Mouse (Mus musculus) v-Abl transformed pro-B cells (cell line): ENCODE results near the gene Wdr54.

Experiments used
- in situ Hi-C, 2 experiments: fragments of 400-800 bp; cut with MboI; formaldehyde crosslinking; loops; one replicate each; pipeline ENCODE4 v1.15.1; 2025; ENCODE audit not compliant: unreplicated experiment in 2 of 2

Wdr54 gene

DNA sequence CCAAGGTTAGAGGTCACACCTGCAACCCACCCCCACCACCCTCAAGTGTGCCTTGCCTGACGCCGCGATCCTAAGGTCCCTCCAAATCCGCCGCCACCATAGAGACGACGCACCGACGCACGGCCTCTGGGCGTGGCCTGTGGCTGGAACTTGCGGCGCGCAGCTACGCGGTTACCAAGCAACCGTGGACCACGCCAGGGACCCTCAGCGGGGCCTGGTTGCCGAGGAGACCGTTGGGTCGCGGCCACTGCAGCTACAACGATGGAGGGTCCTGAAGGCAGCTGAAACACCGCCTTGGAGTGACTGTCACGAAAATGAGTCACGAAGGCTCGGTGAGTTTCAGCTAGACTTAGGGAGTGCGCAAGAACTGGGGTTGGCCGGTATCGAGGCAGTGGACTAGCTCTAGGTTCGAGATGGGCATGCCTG is at the start of gene Wdr54, which contains the start of gene 1700003E16Rik:
Wdr54 (minus strand) TSS at position 139 of the 426 bp plus-strand sequence.
1700003E16Rik (plus strand) TSS at position 146 of the 426 bp plus-strand sequence.
- in situ Hi-C loops, result loop anchor here (5.0 to 10.0 kb wide), 3 partner anchors 39 to 159 kb away; partner anchors contain the start of genes Ccdc142 (in 1 of the 2), Gm42688 (in 1 of the 2), Mogs (in 1 of the 2) and Mrpl53 (in 1 of the 2)

GRCm38 (mm10) chr6:83205851-83206250 is 49.7 kb upstream of the Wdr54 start:
- in situ Hi-C loops, result no loop called here

GRCm38 (mm10) chr6:83203320-83203719 is 47.1 kb upstream of the Wdr54 start:
- in situ Hi-C loops, result no loop called here

- in situ Hi-C loops, result no loop called here
These were observed 41.3 kb upstream of the Wdr54 start for GRCm38 (mm10) chr6:83197345-83198004.

- in situ Hi-C loops, result no loop called here
These were observed 37.4 kb upstream of the Wdr54 start for GRCm38 (mm10) chr6:83193571-83193970.

GRCm38 (mm10) chr6:83186946-83187345 is 30.7 kb upstream of the Wdr54 start:
- in situ Hi-C loops, result no loop called here

DNA sequence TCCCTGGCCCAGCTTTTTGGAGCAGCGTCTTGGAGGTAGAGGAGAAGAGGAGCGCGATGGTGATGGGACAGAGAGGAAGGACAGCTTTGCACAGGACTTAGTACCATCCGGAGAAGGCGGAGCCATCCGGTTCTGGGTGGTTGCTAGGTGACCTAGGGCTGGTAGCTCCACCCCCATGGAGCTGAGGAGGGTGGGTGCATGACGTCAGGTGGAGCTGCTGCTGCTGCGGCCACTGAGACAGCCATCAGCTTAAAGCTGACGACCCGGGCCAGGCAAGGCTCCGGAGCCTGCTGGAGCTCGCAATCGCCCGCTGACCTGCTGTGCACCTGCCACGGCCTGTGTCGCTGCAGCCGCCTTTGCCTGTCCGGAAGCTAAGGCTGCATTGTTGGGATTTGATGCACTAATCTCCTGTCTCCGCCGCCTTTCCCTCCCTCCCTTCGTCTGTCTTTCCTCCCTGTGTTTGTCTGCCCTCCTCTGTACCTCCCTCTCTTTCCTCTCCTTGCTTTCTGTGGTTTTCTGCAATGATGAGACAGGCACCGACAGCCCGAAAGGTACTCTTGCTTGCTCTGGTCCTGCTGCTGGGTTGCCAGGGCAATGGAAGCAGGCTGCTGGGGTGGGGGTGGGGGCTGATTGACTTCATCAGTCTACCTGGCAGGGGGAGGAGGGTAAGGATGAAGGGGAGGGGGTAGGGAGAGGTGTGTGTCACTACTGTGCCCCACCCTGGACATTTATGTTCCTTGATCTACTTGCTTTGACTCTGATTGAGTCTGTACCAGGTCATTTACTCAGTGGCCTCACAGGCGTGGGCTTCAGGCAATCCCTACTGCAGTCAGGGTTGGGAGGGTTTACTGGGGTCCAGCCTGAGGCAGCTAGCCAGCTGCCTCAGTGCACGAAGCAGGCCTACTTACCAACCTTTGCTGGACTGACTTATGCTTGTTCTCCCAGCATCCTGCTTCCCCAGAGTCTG is 30.0 kb upstream of the Wdr54 start:
- in situ Hi-C loops, result no loop called here

- in situ Hi-C loops, result no loop called here
These were observed 28.8 kb upstream of the Wdr54 start for GRCm38 (mm10) chr6:83184858-83185435.

- in situ Hi-C loops, result no loop called here
These were observed 24.4 kb upstream of the Wdr54 start for GRCm38 (mm10) chr6:83180605-83181004.

- in situ Hi-C loops, result loop anchor here in 1 of 2 experiments (10.0 kb wide), 1 partner anchor 265 kb away; no protein-coding TSS in a partner anchor
These were observed 23.4 kb upstream of the Wdr54 start for GRCm38 (mm10) chr6:83179390-83180117.

- in situ Hi-C loops, result loop anchor here in 1 of 2 experiments (10.0 kb wide), 1 partner anchor 261 kb away; no protein-coding TSS in a partner anchor
These were observed 19.8 kb upstream of the Wdr54 start for GRCm38 (mm10) chr6:83175996-83176395.

DNA sequence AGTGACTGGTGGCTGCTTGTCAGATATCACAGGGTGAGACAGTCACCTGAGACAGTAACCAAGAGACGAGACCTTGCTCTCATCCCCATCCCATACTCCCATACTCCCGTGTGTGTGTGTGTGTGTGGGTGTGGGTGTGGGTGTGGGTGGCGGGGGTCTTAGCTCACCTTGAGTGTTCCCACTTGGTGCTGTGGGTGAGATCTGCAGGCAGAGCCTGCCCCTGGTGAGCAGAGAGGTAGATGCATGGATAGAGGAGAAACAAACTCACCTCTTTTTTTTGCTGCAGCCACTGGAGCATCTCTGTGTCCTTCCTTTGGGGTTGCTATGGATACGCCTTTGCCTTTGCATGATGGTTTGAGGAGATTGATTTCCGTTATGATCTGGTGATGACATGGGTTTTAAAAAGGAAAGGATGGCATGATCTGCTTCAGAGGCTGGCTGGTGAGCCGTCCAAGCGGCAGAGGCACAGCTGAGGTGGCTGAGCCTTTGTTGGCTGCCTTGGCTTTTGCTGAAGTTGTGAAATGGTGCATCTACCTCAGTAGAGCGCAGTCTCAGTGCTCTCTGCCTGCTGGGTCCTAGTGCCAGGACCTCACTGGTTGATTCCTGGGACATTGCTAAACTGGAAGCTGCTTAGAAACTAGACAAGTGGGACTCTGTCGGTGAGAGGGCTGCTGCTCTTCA is 16.2 kb upstream of the Wdr54 start:
- in situ Hi-C loops, result loop anchor here in 1 of 2 experiments (10.0 kb wide), 1 partner anchor 258 kb away; no protein-coding TSS in a partner anchor

GRCm38 (mm10) chr6:83171063-83171462 is 14.9 kb upstream of the Wdr54 start:
- in situ Hi-C loops, result loop anchor here in 1 of 2 experiments (10.0 kb wide), 1 partner anchor 256 kb away; no protein-coding TSS in a partner anchor

DNA sequence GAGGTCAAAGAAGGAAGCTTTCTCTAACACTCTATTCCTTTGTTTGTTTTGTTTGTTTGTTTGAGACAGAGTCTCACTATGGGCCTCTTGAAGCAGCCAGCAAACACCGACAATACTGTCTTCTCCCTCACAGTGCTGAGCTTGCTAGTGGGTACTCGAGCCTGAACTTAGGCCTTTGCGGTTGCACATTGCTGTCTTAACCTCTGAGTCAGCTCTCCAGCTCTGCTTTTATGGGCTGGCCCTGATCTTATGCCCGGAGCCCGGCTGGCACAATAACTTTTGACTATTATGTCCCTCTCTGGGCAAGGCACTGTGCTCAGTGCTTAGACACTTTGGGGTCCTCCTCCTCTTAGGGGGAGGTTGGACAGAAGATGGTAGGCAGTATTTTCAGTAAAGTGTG is 13.7 kb upstream of the Wdr54 start:
- in situ Hi-C loops, result loop anchor here (5.0 to 10.0 kb wide), 3 partner anchors 97 to 415 kb away; no protein-coding TSS in a partner anchor

DNA sequence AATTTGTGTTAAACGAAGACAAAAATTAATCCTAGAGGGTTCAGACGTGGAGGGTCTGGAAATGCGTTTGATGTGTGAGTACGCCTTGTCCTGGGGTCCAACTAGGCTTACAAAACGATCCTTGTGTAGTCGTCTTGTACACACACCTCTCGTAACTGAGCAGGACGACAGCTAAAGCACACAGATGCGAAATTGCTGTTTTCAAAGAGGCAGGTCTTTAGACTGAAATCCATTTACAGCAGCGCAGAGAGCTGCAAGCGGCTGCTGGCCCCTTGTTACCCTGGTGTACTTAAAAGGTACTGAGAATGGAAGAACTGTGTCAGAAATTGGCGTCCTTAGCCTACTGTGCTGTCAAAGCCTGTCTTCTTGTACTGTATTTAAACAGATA is 10.0 kb upstream of the Wdr54 start:
- in situ Hi-C loops, result loop anchor here (5.0 to 10.0 kb wide), 2 partner anchors 101 to 411 kb away; no protein-coding TSS in a partner anchor

DNA sequence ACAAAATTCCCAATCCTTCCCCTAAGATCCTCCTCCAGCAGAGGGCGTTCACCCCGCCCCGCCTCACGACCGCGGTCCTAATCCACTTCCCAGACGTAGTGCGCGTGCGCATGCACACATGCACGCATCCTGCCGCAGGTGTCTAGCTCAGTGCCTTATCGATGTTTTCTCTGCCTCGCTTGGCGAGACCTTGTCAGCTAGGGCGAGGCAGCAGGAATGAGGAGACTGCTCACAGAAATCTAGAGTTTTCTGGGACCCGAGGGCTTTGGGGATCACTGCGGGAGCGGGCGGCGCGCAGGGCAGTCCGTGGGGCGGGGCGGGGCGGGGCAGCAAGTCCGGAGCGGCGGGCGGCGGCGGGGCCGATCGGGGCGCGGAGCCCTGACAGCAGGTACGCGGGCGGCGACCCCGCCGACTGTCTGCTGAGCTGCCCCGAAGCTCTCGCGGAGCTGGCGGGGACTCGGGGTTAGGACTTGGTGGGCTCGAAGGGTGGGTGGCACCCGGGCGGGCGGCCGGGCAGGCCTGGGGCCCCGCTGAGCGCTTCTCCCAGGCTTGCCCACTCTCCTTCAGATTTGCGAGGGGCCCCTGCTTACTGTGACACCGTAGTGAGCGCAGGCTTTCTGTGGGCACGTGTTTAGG is 9.5 kb upstream of the Wdr54 start, which contains the start of gene Dctn1:
Dctn1 (plus strand) TSS at position 314 of the 636 bp plus-strand sequence.
- in situ Hi-C loops, result loop anchor here (5.0 to 10.0 kb wide), 2 partner anchors 102 to 411 kb away; no protein-coding TSS in a partner anchor

DNA sequence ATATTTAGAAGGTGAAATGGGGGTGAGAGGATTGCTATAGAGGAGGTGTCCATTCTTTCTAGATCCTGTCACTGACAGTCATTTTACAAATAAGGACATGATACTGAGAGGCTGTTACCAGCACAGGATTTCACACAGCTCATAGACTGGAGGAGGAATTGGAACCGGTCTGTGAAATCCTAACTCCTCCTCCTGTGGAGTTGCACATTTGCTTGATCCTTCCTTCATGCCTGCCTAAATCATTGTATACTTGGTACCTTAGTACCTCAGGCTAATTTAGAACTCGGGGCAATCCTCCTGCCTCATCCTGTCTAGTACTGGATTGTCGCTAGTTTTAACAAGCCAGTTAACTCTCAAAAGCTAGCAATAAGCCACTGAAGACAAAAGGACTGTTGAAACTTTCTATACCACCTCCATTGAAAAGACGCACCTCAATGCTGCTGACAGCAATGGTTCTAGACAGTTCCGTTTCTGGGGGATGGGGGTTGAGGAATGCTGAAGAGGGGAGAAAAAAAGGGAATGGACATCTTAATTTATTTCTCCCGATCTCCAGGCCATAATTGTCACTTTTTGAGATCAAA is 8.9 kb upstream of the Wdr54 start:
- in situ Hi-C loops, result loop anchor here (5.0 to 10.0 kb wide), 2 partner anchors 102 to 410 kb away; no protein-coding TSS in a partner anchor

GRCm38 (mm10) chr6:83162701-83163100 is 6.5 kb upstream of the Wdr54 start:
- in situ Hi-C loops, result loop anchor here in 1 of 2 experiments (5.0 to 10.0 kb wide), 2 partner anchors 165 to 408 kb away; no protein-coding TSS in a partner anchor
